Mouse (Mus musculus) CH12.LX (cell line): Measurements from ENCODE around the gene Zfp3. TPM values are rescaled to one million over a fixed set of nuclear protein-coding genes. Genes with fewer than 3 reads are reported as not detected.

Experiments
- DNase-seq: peaks from one replicate; pipeline ENCODE4 v3.0.0-alpha.2; 2013; ENCODE audit errors: extremely low read depth
- H3K27ac ChIP-seq: 2 replicates; pipeline ENCODE4 v1.5.1; 2012; ENCODE audit warnings: low read depth, mild to moderate bottlenecking, control low read depth, moderate library complexity; ENCODE audit not compliant: insufficient read depth
- H3K27me3 ChIP-seq: replicated peaks from 2 replicates; pipeline ENCODE3; 2012; ENCODE audit warnings: inconsistent platforms
- H3K36me3 ChIP-seq, 2 experiments: replicated peaks in 1 of 2; 2 replicates each; pipeline versions ENCODE3 to v1.6.1; 2012; ENCODE audit warnings: inconsistent platforms in 1 of 2, low read length in 1 of 2, mild to moderate bottlenecking in 1 of 2, mixed read lengths in 1 of 2, moderate library complexity in 1 of 2; ENCODE audit not compliant: control insufficient read depth in 1 of 2, insufficient read depth in 1 of 2
- H3K4me1 ChIP-seq, 2 experiments: 2 replicates each; pipeline ENCODE4 v1.6.1; 2012; ENCODE audit warnings: inconsistent platforms in 1 of 2, moderate library complexity in 1 of 2; ENCODE audit not compliant: insufficient read depth in 2 of 2, control insufficient read depth in 1 of 2
- H3K4me2 ChIP-seq: 2 replicates; pipeline ENCODE4 v1.6.1; 2012; ENCODE audit warnings: low read depth, mild to moderate bottlenecking, control low read depth; ENCODE audit not compliant: poor library complexity, insufficient read depth, severe bottlenecking
- H3K4me3 ChIP-seq, 3 experiments: fragments of 150-350 bp in 1 of 3; sonication (generic) in 1 of 3; replicated peaks in 1 of 3; 2 replicates each; pipeline versions ENCODE3 to v1.5.1; 2011 to 2012; ENCODE audit warnings: low read depth in 2 of 3, low read length in 2 of 3, mild to moderate bottlenecking in 2 of 3, moderate library complexity in 2 of 3, control low read depth in 1 of 3, improper control_type of control experiment in 1 of 3, inconsistent platforms in 1 of 3, mixed read lengths in 1 of 3; ENCODE audit not compliant: poor library complexity in 1 of 3
- H3K79me2 ChIP-seq: replicated peaks from 2 replicates; pipeline ENCODE4 v1.6.1; 2012; ENCODE audit warnings: mild to moderate bottlenecking, moderate library complexity; ENCODE audit not compliant: control insufficient read depth, poor library complexity, insufficient read depth, severe bottlenecking; ENCODE audit errors: extremely low read depth
- H3K9ac ChIP-seq: 2 replicates; pipeline ENCODE4 v1.6.1; 2012; ENCODE audit warnings: low read depth, mild to moderate bottlenecking, control low read depth, moderate library complexity; ENCODE audit not compliant: insufficient read depth
- H3K9me3 ChIP-seq: replicated peaks from 2 replicates; pipeline ENCODE3; 2012; ENCODE audit warnings: low read length, inconsistent platforms, mixed read lengths
- BHLHE40 ChIP-seq: IDR thresholded peaks from 2 replicates; pipeline ENCODE4 v1.6.1; 2011; ENCODE audit warnings: mild to moderate bottlenecking, low read depth, low read length, improper control_type of control experiment
- CHD1 ChIP-seq: IDR thresholded peaks from 2 replicates; pipeline ENCODE4 v1.6.1; 2012; ENCODE audit warnings: low read depth, low read length, improper control_type of control experiment, inconsistent platforms
- CHD2 ChIP-seq: IDR thresholded peaks from 2 replicates; pipeline ENCODE4 v1.6.1; 2011; ENCODE audit warnings: low read length, improper control_type of control experiment
- CTCF ChIP-seq, 2 experiments: IDR thresholded peaks in 1 of 2; conservative IDR thresholded peaks in 1 of 2; 2 replicates each; pipeline ENCODE4 v1.5.1; 2011 to 2012; ENCODE audit warnings: low read depth in 2 of 2, low read length in 2 of 2, improper control_type of control experiment in 1 of 2, inconsistent platforms in 1 of 2, mild to moderate bottlenecking in 1 of 2, moderate library complexity in 1 of 2
- E2F4 ChIP-seq: IDR thresholded peaks from 2 replicates; pipeline ENCODE4 v1.6.1; 2011; ENCODE audit warnings: low read depth, low read length, improper control_type of control experiment; ENCODE audit not compliant: insufficient replicate concordance
- HCFC1 ChIP-seq: IDR thresholded peaks from 2 replicates; pipeline ENCODE4 v1.6.1; 2012; ENCODE audit warnings: low read depth, mild to moderate bottlenecking, inconsistent platforms, low read length, improper control_type of control experiment
- JUN ChIP-seq: IDR thresholded peaks from 2 replicates; pipeline ENCODE4 v1.6.1; 2011; ENCODE audit warnings: low read depth, mild to moderate bottlenecking, low read length, improper control_type of control experiment, moderate library complexity; ENCODE audit not compliant: insufficient read depth
- JUND ChIP-seq: conservative IDR thresholded peaks from 2 replicates; pipeline ENCODE4 v1.6.1; 2011; ENCODE audit warnings: low read depth, low read length, improper control_type of control experiment
- MAFK ChIP-seq: IDR thresholded peaks from 2 replicates; pipeline ENCODE4 v1.6.1; 2011; ENCODE audit warnings: low read length, improper control_type of control experiment; ENCODE audit not compliant: insufficient replicate concordance
- MEF2A ChIP-seq: IDR thresholded peaks from 2 replicates; pipeline ENCODE4 v1.6.1; 2014; ENCODE audit warnings: low read depth, mild to moderate bottlenecking, inconsistent platforms, low read length, improper control_type of control experiment, borderline replicate concordance
- MXI1 ChIP-seq: IDR thresholded peaks from 2 replicates; pipeline ENCODE4 v1.6.1; 2011; ENCODE audit warnings: mild to moderate bottlenecking, low read depth, low read length, improper control_type of control experiment
- MYC ChIP-seq: IDR thresholded peaks from 2 replicates; pipeline ENCODE4 v1.6.1; 2011; ENCODE audit warnings: low read depth, mild to moderate bottlenecking, improper control_type of control experiment, low read length
- NRF1 ChIP-seq: IDR thresholded peaks from 2 replicates; pipeline ENCODE4 v1.6.1; 2014; ENCODE audit warnings: low read depth, mild to moderate bottlenecking, inconsistent platforms, low read length, improper control_type of control experiment, moderate library complexity
- PAX5 ChIP-seq: IDR thresholded peaks from 2 replicates; pipeline ENCODE4 v1.6.1; 2012; ENCODE audit warnings: low read length, inconsistent platforms, mixed read lengths
- POLR2AphosphoS2 ChIP-seq: IDR thresholded peaks from 2 replicates; pipeline ENCODE4 v1.6.1; 2011; ENCODE audit warnings: low read depth, low read length, improper control_type of control experiment
- RCOR1 ChIP-seq: conservative IDR thresholded peaks from 2 replicates; pipeline ENCODE4 v1.6.1; 2012; ENCODE audit warnings: low read depth, mild to moderate bottlenecking, inconsistent platforms, low read length, improper control_type of control experiment
- SIN3A ChIP-seq: IDR thresholded peaks from 2 replicates; pipeline ENCODE4 v1.6.1; 2012; ENCODE audit warnings: low read length, improper control_type of control experiment, inconsistent platforms
- TBP ChIP-seq: conservative IDR thresholded peaks from 2 replicates; pipeline ENCODE4 v1.6.1; 2011; ENCODE audit warnings: low read depth, low read length, improper control_type of control experiment
- TCF12 ChIP-seq: IDR thresholded peaks from 2 replicates; pipeline ENCODE4 v1.6.1; 2014; ENCODE audit warnings: low read depth, mild to moderate bottlenecking, inconsistent platforms, low read length, improper control_type of control experiment
- UBTF ChIP-seq: IDR thresholded peaks from 2 replicates; pipeline ENCODE4 v1.6.1; 2012; ENCODE audit warnings: low read depth, mild to moderate bottlenecking, inconsistent platforms, low read length, improper control_type of control experiment, moderate library complexity
- USF1 ChIP-seq: IDR thresholded peaks from 2 replicates; pipeline ENCODE4 v1.6.1; 2014; ENCODE audit warnings: low read depth, mild to moderate bottlenecking, inconsistent platforms, low read length, improper control_type of control experiment
- USF2 ChIP-seq: conservative IDR thresholded peaks from 2 replicates; pipeline ENCODE4 v1.6.1; 2011; ENCODE audit warnings: low read depth, low read length, improper control_type of control experiment
- ZC3H11A ChIP-seq: IDR thresholded peaks from 2 replicates; pipeline ENCODE4 v1.6.1; 2012; ENCODE audit warnings: low read depth, mild to moderate bottlenecking, inconsistent platforms, low read length, improper control_type of control experiment
- ZMIZ1 ChIP-seq: IDR thresholded peaks from 2 replicates; pipeline ENCODE4 v1.6.1; 2012; ENCODE audit warnings: low read depth, mild to moderate bottlenecking, inconsistent platforms, low read length, improper control_type of control experiment
- ZNF384 ChIP-seq: IDR thresholded peaks from 2 replicates; pipeline ENCODE4 v1.6.1; 2012; ENCODE audit warnings: low read depth, low read length, improper control_type of control experiment, inconsistent platforms
- dilution Hi-C: fragments of 300-500 bp; cut with MboI; formaldehyde crosslinking; loops from 2 replicates; pipeline ENCODE4 v1.14.3; 2020; ENCODE audit warnings: low sequenced_read_pairs; ENCODE audit not compliant: extremely low pct_unique_long_range_greater_than_20kb, extremely low pct_ligation_motif_present
- in situ Hi-C: fragments of 300-500 bp; cut with MboI; formaldehyde crosslinking; loops from 3 replicates; pipeline ENCODE4 v1.14.3; 2019; ENCODE audit warnings: low sequenced_read_pairs, low pct_ligation_motif_present, low pct_unique_long_range_greater_than_20kb, mixed read lengths
- polyA plus RNA-seq: library from polyadenylated mRNA; unstranded; fragments of >175 nt; gene quantifications from 2 replicates; pipeline ENCODE4 v1.2.1, GENCODE M21; 2012; ENCODE audit warnings: low read depth; ENCODE audit not compliant: insufficient read length
- total RNA-seq, 2 experiments: library from RNA; depleted of rRNA; stranded (reverse); fragments of 300-350 nt in 1 of 2; fragments of >200 nt in 1 of 2; gene quantifications; 2 replicates each; pipeline ENCODE4 v1.2.3; 2012 to 2014

Gene Zfp3
- total and polyA plus RNA-seq, 3 experiments = 1.7 to 3.5 (median 2.0) TPM

DNA sequence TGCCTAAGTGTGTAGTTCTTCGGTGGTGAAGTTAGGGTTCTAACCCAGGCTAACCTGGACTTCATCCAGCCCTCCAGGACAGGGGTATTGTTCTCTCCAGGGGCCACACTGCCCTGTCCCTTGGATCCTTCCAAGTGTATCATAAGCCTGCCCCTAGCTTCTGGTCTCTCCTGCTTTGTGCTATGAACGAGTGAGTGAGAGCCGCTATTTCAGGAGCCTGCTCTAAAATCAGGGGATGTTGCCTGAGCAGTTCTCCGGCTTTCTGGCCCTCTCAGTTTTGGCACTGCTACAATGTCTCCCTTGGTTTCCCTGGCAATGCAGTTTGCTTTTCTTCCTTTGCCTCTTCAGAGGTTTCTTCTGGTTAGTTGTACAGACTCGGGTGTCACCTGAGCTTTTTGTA, 32.8 kb upstream of the Zfp3 start:
- Histone ChIP-seq H3K36me3 (peaks cover 26 to 36% of the 10 kb centered on the region in 2 experiments), H3K4me2 (no peak overlapping the region), H3K27me3 (no peaks in the 10 kb centered on the region), H3K9ac (no peak overlapping the region), H3K27ac (no peak overlapping the region), H3K4me1 (no peaks in the 10 kb centered on the region), H3K9me3 (no peaks in the 10 kb centered on the region), H3K79me2 (no peaks in the 10 kb centered on the region), H3K4me3 (no peak overlapping the region)
- in situ Hi-C loops = no loop called here
- TF ChIP-seq CHD2 (no peak), BHLHE40 (no peak), UBTF (no peak), RCOR1 (no peak), PAX5 (no peak), JUND (no peak), HCFC1 (no peak), ZMIZ1 (no peak), SIN3A (no peak), MAFK (no peak), ZNF384 (no peak), USF2 (no peak), POLR2AphosphoS2 (no peak)
- dilution Hi-C loops = no loop called here
- DNase-seq = no peak

DNA sequence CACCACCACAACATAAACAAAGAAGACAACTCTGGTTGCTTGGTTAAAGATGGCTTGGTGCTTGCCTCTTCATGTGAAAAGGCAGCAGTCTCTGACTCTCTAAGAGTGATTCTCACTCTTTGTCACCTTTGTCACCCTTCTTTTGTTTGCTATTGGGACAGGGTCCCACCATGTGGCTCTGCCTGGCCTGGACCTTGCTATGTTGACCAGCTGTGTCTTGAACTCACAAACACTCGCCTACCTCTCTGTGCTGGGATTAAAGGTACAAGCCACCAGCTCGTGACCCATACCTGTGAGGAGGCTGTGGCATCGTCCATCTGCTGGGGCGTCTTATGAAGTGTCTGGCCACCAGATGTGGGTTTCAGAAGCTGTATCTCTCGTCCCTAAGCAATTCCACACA, 30.8 kb upstream of the Zfp3 start:
- in situ Hi-C loops (no loop called here), dilution Hi-C loops (no loop called here)
- H3K27ac ChIP-seq = no peak overlapping the region
- no peaks in the 10 kb centered on the region for H3K4me1 ChIP-seq
- no peak for DNase-seq
- TF ChIP-seq HCFC1 = no peak
- no peak for TF ChIP-seq UBTF
- TF ChIP-seq BHLHE40 = no peak
- TF ChIP-seq RCOR1 = no peak
- TF ChIP-seq JUN = no peak
- TF ChIP-seq MXI1 = no peak
- no peak for TF ChIP-seq MEF2A
- TF ChIP-seq CTCF (conservative IDR thresholded peaks at IDR 0.05 in 1 of 2, IDR thresholded peaks at IDR 0.05 in 1 of 2; ENCODE audit: low read depth in 2 of 2, low read length in 2 of 2) = no peak
- no peak for TF ChIP-seq TCF12
- TF ChIP-seq ZNF384 = no peak
- no peak for TF ChIP-seq E2F4
- TF ChIP-seq MYC = no peak
- TF ChIP-seq ZMIZ1 = no peak
- TF ChIP-seq NRF1 = no peak
- TF ChIP-seq CHD1 = no peak
- TF ChIP-seq USF2 = no peak
- no peak for TF ChIP-seq TBP
- no peak for TF ChIP-seq ZC3H11A
- no peak for TF ChIP-seq CHD2
- TF ChIP-seq USF1 = no peak
- no peaks in the 10 kb centered on the region for H3K9me3 ChIP-seq
- H3K36me3 ChIP-seq = peaks cover 6 to 15% of the 10 kb centered on the region in 2 experiments
- H3K4me3 ChIP-seq = no peak overlapping the region
- no peak overlapping the region for H3K9ac ChIP-seq
- no peaks in the 10 kb centered on the region for H3K79me2 ChIP-seq
- no peak overlapping the region for H3K4me2 ChIP-seq
- no peaks in the 10 kb centered on the region for H3K27me3 ChIP-seq
